Mouse (Mus musculus): ENCODE data around the gene Fam71f1.
A peak's percentile ranks its signal among the peaks of the same experiment; 100 is the strongest.
"Not testable (repeated sequence)": the region's sequence is repeated elsewhere in the genome, so short reads cannot be mapped to it uniquely, and the experiment has no call there.

Fam71f1 gene

DNA sequence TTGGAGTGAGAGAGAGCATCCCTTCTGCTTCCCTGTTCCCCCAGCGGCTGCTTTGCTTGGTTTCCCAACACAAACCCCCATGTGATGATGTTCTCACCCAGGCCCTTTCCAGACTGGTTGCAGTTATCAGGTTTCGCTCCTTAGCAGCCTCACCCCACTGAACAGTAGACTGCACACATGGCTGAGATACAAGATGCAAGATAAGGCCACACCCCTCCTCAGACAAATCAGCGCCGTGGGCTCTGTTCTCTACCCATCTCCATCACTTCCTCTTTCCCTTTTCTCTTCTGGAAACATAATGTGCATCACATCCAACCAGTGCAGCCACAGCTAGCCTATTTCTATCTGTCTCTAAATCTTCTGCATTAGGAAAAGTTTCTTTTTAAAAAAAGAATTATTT, 10.6 kb downstream of the Fam71f1 start:
- no peak for DNase-seq (ENCODE audit: low read depth)

DNA sequence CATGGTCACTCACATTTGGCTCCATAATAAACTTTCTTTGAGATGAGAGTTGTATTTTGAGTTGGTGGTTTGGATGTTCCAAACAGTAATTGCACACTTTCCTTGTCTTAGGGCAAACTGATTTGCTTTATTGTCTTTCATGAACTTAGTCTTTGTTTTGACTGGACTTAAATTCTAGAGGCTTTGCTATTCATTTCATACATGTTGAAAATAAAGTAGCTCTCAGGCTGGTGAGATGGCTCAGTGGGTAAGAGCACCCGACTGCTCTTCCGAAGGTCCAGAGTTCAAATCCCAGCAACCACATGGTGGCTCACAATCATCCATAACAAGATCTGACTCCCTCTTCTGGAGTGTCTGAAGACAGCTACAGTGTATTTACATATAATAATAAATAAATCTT, 27.6 kb downstream of the Fam71f1 start:
- not testable (repeated sequence) for DNase-seq (ENCODE audit: low read depth)

DNA sequence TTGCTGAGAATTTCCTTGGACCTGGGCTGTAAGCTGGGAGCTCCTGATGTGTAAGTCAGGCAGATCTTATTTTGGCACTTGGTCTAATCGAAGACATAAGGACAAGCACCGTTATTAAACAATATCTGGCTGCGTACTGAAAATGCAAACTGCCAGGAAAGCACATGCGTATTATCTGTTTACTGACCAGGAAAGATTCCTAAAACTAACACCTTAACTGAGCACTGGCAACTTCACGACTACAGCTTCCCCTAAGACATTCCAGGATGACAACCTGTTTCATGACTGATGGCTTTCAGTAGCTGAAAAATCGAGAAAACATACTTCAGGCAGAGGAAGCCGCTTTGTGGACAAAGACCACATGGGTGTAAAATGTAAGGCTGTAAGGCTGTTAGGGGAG, 28.2 kb downstream of the Fam71f1 start:
- no peak for DNase-seq (ENCODE audit: low read depth)

DNA sequence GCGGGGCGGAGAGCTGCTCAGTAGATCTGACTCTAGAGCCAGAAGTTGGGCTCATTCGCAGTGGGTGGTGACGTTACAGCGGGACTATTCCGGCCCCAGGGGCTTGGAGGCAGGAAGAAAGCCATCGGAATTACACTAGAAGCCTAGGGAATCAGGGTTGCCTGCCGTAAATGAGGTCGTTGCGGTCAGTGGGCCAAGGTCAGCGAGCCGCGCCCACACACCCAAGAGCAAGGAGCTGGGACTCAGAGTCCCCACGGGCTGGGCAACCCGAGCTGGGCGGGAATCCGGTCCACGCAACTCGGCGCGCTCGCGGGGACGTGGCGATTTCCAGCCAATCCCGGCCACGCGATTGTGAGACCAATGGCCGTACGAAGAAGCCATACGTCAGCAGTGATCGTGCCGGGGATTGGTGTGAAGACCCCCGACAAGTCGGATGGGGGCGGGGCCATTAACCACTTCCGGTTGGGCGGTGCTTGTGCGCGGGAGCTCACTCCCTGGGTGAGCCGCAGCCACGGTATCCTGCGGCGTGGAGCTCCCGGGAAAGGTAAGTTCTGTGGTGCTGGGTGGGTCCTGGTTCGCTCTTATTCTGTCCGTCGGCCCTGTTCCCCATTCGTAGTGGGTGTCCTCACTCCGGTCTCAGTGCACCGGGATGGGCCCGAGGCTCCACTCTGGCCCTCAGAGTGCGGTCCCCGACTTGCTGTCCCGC, 28.9 kb downstream of the Fam71f1 start, which contains the start of gene Calu:
TSS of gene Calu (plus strand) at position 405 of the 706 bp plus-strand sequence.
- DNase-seq (ENCODE audit: low read depth) = peak; percentile 99

DNA sequence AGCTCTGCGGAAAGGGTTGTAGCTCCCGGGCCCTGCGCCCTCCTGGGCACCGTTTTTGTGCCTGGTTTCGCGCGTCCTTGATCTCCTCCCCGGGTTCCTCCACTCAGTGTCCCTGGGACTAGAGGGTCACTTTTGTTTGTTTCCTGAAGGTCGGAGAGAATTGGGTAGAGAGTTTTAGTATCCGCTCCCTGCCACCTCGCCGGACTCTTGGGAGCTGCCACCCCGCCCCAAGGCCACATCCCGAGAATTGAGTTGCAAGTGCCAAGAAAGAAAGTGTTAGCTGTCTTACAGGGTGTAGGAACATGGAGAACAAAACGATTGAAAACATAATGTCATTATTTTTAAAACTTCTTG, 29.4 kb downstream of the Fam71f1 start:
- DNase-seq (ENCODE audit: low read depth) = no peak

DNA sequence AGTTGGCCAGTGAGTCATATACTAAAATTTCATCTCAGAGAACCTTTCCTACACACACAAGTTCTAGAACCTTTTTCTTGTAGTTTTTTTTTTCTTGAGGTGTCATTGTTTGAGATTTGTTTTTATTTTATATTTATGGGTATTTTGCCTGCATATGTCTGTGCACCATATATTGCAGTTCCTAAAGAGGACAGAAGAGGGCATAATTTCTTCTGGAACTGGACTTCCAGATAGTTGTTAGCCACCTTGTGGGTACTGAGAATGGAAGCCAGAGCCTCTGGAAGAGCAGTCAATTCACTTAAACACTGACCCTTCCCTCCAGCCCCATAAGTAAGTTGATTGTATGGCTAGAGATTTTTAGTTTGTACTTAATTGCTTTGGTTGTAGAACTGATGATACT, 32.7 kb downstream of the Fam71f1 start:
- DNase-seq (ENCODE audit: low read depth) = peak; percentile 70

DNA sequence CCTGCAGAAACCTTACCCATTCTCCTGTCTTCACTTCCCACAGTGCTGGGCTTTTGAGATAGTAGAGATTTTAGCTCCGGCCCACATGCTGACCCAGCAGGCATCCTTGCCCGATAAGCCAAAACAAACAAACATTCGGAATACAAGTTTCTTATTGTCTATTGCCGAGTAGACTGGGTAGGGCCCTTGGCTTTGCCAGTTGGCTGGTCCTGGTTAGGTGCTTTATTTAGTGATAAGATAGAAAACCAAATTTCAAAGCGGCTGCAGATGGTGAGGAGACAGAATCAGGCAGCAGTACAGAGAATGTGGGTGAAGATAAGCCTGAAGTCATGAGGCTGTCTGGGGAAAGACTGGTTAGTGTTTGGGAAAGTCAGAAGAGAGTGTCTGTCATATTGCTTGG, 33.9 kb downstream of the Fam71f1 start:
- DNase-seq (ENCODE audit: low read depth) = no peak

DNA sequence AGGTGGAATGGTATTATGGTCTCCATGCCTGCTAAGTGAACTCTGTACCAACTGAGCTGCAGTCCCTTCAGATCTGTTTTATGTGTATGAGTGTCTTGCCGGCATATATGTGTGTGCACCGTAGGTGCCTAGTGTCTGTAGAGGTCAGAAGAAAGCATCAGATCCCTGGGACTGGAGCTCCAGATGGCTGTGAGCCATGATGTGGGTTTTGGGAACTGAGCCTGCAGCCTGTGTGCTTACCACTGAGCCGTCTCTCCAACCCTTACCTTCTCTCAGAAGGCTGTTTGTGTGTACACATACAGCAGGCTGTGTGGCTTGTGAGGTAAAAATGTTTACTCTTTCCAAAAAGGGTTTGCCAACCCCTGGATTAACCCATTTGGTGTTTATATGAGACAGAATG, 40.4 kb downstream of the Fam71f1 start:
- DNase-seq (ENCODE audit: low read depth) = no peak

DNA sequence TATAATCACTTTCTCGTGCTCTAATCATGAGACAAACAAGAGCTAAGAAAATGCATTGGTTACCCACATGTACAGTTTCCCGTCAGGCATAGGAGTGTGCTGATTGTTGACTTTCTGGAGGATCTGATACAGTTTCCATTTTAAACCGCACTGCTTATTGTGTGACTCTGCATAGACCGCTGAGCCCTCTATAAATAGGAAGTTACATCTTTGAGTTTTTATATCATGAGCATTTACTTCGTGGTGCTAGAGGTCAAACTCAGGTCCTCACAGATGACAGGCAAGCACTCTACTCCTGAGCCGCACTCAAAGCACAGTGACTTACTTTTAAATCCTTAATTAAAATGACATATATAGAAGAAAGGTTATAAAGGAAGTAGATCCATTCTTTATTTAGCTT, 41.3 kb downstream of the Fam71f1 start:
- DNase-seq (ENCODE audit: low read depth) = no peak

DNA sequence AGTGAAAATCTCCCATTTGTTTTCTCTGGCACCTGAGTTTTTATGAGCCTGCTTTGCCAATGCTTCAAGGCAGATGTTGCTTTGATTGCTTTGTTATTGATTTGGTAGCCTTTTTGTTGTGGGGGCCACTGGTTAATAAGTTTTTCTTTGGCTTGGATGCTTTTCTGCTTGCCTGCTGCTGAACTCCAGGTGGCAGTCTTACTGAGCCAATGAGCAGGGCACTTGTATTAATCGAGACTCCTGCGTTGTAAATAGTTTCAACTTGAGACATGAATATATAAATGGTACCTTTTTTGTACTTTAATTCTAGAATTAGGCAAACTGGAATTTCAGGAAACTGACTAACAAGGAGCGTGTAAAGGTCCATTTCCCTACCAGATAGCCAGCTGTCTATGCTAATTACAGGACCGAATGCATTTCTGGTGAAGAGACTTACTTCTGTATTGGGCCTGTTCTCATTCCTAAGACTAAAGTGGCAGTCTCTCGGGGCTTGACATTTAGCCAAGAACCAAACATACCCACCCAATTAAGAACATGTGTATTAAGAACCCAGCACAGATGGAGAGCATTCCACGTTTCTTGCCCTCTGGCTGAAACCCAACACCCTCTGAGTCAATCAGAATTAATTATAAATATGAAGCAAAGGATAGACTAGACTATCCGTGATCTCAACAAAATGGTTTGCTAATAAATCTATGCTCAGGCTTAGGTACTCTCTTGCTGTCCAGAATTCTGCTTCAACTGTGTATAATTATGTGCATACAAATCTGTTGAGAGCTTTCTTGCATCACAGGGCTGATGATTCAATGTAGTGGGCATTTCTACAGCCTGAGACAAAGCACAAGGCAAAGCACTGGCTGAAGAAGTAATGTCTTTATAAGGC, 43.5 kb downstream of the Fam71f1 start:
- no peak for DNase-seq (ENCODE audit: low read depth)

DNA sequence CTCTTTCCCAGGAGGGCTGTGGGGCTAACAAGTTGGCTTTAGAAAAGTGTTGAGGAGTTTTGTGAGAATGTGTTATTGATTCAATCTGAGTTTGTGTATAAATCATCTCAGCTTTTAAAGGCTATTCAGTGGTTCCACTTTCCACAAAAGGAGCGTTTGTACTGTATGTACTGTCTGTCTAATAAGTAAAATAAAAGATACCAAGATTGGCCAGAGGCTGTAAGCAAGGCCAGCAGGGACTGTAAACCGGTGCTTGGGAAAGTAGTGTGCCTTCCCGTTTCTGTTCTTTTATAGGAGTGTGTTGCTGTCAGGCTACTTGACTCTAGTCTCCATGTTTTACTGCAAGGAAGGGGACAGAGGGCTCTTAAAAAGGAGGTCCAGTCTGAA, 44.2 kb downstream of the Fam71f1 start:
- no peak for DNase-seq (ENCODE audit: low read depth)

DNA sequence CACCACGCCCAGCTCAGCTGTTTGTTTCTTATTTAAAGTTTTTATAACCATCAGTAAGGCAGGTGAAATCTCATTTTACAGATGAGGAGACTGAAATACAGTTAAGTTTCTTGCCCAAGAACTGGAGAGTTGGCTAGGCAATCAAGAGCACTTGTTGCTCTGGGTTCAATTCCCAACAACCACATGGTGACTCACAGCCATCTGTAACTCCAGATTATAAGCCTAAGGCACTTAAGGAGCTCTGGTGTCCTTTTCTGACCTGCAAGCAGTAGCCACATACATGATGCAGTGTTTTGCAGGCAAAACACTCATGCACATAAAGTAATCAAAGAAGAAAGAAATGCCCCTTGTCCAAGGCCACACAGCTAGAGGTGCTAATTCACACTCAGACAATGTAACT, 46.3 kb downstream of the Fam71f1 start:
- DNase-seq (ENCODE audit: low read depth) = no peak

DNA sequence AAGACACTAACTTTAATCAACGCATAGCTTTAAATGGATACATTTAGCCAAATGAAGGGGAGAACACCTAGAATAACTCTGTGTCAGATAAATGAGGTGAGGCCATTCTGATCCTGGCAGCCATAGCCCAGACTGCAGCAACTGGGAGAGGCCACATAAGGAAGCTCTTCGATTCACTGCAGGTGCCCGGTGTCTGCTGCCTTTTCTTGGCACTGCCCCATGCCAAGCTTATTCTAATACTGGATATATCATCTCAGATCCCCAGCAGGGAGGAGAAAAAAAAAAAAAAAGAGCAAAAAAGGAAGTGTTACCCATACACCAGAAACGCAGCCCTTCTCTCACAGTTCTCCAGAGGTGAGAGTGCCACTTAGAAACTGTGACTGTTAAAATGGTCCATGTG, 58.4 kb downstream of the Fam71f1 start:
- DNase-seq (ENCODE audit: low read depth) = no peak

DNA sequence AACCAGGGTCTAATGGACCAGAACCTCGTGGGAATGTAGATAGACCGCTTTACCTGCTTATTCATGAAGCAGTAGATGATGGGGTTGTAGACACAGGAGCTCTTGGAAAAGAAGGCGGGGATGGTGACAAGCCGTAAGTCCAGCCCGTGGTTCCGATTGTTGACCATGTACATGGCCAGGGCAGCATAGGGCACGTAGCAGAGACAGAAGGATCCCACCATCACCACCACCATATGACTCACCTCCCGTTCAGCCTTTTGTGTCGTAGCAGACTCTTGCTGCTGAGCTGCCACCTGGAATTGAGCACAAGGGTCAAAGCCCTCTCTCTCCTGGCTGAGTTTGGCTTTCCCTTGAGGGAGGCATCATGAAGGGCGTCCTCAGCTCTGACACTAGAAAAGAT, 59.7 kb downstream of the Fam71f1 start:
- DNase-seq (ENCODE audit: low read depth) = no peak

DNA sequence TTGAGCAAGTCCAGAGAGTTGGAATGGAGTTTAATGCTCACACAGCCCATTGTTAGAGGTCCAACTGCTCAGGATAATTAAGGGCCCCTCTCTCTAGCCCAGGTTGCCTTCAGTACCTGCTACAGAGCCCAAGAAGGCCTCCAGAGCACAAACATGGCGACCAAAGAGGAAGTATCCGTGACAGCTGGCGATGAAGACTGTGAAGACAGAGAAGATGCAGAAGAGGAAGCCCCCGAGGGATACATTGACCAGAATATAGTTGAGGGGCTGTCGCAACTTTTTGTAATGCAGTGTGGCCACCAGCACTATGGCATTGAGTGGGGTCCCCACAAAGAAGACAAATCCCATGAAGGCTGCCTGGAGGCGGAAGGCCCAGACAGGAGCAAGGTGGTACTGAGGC, 61.0 kb downstream of the Fam71f1 start:
- DNase-seq (ENCODE audit: low read depth) = no peak

DNA sequence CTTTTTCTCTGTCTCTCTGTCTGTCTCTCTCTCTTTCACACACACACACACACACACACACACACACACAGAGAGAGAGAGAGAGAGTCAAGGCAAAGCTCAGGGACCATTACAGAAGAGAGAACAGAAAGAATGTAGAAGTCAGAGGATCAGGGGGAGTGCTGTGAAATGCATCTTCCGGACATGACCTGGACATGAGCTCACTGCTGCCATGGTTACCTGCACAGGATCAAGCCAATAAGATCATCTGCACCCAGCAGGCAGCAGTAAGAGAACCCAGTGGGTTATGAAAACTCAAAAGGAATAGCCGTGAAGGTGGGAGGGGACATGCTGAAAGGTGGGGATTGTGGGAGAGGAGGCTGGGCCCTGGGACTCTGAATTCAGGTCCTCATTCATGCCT, 63.5 kb downstream of the Fam71f1 start:
- DNase-seq (ENCODE audit: low read depth) = no peak

Data from induced T-regulatory cell, adult 2 months (primary cell).